Mouse (Mus musculus): Measurements from ENCODE around the gene Hrh2. TPM values are rescaled to one million over a fixed set of nuclear protein-coding genes. Genes with fewer than 3 reads are reported as not detected.

The Hrh2 gene
- total RNA-seq, 4 experiments from 2014 or later: 0.10 to 0.48 (median 0.34) TPM

DNA sequence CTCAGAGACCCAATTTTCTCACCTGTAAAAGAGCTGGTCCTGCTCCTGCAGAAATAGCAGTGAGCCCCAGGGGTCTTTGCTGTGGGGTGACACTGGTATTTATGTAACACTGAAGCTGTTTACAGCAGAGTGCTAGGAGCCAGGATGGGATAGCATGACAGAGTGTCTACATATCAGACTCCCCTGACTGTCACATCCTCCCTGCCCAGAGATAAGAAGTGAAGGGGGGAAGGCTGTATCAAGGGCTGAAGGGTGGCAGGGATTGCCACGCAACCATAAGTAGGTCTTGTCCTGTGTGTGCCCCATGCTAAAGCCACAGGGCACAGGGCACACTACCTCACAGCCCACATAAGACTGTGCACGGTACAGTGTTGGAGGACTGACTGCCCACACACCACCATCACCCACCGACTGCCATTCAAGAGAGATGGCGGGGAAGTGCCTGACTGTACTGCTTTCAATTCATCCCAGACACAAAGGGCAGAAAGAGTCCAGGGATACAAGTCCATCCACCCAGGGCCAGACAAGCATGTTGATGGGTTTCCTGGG lies 29.8 kb downstream of the Hrh2 start:
- no peak for DNase-seq

DNA sequence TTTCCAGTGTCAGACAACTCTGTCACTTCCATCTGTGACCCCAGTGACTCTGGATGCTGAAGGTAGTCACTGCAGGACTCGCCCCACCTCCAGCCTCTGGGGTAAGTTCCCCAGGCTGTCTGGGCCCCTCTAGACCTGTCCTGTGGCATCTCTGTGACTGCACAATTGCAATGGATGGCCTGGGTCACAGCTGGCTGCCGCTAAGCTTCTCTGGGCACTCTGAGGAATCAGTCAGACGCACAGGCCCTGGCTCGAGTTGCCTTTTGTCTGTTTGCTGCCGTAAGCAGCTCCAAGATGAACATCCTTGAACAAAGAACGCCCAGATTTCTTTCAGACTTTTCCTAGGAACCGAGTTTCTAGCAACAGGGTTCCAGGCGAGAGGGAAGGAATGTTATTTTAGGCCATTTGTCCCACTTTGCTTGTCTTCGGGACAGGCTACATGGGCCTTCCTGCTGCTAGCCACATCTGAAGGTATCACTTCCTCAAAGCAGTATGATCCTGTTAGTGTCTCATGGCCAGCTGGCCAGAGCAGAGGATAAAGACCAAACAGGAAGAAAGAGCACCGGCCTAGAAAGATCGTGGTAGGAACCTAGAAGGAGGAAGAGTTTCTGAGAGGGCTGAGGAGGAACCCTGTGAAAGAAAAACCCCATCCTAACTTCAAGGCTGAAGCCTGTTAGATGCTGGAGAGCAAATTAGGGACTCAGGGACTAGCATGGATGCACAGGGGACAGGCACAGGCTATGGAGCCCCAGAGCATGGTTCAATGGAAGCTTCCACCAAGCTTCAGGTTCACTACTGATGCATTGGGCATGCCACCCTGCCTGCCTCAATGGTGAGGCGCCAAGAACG lies 31.2 kb downstream of the Hrh2 start:
- DNase-seq: no peak

DNA sequence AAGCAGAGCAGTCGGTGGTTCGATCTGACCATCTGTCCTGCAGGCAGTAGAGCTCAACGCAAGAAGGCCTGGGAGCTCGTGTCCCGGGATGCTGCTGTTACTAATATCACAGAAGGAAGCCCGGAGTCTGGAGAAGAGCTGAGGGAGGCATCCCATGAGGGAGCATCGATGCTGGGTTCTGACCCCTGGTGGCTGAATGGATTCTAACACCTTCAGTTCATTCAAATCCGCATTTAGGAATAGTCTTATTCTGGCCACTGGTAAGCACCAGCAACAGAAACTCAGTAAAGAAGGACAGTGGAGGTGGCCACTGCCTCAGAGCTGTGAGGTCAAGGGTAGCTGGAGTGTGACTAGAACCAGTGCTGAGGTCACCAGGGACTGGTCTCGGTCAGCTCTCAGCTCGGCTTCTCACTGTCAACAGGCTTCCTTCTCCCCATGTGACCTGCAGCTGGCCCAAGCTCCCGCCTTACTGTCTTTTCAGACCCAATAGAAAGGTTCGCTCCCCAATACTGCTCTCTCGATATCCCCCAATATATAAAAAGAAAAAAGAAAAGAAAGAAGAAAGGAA lies 36.1 kb downstream of the Hrh2 start:
- DNase-seq: peak; percentile 15

DNA sequence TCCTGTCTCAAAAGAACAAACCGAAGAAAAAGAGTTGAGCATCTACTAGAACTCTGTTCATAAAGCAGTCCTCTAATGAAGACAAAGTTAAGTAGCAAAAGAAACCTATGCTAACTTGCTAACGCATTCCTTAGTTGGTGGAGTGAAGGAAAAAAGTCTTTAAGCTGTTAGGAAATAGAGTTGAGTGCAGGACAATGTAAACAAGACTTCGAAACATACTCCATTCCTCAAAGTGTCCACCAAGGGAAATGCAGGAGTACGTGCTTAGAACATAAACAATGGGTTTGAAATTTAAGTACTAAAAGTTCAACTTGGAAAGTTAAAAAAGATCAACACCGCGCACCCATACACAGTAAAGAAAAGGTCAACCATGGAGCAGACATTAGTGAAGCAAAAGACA lies 38.2 kb downstream of the Hrh2 start:
- DNase-seq: no peak

DNA sequence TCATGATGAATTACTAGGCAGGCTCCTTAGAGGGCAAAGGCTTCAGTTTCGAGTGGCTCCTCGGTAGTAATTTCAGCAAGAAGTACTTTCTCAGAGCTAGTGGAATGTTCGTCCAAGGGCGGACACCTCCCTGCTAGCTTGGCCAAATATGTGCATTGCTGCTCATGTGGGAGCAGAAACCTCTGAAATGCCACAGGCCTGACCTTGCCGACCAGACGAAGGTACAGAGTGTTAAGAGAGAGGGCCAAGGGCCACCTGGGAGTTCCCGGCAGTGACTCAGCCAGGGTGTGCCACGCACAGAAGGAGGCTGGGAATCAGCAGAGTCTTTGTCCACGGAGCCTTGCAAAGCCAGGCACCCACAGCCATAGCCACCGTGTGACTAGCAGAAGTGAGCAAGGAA lies 39.9 kb downstream of the Hrh2 start:
- DNase-seq: no peak

DNA sequence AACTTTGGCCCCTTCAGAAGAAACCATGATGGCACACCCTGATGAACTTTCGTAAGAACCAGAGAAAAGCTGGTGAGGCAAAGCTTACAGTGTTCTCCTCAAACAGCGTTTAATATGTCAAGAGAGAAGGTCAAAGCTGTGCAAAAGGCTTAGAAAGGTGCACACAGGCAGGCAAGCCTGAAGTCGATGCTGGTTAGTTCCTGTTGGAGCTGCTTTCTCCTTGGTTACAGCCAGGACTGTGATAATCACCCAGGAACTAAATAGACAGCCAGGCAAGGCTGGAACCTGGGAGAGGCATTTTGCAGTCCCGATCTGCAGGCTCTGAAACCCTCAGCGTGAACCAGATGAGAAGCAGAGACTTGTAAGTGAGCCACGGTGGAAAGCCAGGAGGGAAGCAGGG lies 45.6 kb downstream of the Hrh2 start:
- no peak for DNase-seq

DNA sequence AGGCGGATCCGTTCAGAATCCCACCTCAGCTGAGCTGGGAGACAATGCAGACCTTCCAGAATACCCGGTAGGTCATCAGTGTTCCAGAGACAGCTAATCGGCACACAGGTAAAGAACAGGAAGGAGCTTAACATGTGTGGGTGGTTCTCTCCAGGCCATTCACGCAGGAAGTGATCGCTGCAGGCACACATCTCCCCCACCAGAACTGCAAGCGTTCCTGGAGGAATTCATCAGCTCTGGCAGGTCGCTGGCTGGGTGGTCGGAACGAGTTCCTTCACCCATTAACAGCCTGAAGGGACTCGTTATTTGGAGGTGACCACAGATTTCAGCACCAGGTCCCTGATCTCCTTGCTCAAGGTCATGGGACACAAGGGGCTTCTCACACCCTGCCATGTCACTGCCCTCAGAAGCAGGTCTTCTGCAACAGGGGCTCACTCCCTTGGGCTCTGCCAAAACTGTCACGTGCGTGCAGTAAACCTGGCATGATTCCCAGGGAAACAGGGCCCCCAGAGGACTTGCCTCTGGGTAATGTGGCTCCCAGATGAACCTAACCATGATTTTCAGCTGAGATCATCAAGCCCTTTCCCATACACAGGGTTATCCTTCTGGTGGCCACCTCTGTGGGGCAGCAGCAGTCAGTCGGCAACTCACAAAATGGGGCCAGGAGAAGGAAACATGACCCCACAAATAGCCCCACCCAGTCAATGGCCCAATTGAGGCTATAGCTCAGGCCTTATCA lies 46.8 kb downstream of the Hrh2 start:
- no peak for DNase-seq

DNA sequence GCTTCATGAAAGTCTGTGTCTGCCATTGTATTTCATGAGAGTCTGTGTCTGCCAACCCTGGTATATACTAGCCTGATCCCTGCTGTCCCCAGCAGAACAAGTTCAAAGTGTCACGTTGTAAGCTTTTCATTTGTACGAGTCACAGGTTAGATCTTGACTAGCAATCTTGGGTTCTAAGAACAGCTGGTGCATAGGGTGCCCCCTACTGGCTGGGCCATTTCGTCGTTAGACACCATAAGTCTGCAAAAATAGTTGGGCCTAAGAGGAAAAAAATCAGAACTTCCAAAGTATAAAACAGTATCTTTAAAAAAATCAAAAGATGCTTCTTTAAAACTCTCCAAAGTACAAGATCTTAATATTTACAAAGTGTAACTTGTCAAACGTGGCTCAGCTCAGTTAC lies 50.5 kb downstream of the Hrh2 start:
- DNase-seq: no peak

DNA sequence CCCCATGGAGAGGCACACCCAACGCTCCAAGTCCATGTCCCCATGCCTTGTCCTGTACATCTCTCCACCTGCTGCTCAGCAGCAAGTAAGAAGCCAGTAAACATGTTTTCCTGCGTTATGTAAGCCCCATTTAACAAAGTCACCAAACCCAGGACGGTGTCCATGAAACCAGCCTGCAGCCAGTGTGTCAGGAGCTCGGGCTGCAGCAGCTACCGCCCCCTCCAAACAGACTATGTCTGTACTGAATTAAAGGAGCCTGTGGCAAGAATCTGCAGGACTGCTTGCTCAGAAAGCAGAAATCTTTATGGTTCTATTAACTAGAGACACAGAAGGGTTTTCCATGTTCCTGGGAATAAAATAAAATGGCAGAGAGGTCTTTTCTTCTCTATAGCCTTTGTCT lies 53.3 kb downstream of the Hrh2 start:
- no peak for DNase-seq

DNA sequence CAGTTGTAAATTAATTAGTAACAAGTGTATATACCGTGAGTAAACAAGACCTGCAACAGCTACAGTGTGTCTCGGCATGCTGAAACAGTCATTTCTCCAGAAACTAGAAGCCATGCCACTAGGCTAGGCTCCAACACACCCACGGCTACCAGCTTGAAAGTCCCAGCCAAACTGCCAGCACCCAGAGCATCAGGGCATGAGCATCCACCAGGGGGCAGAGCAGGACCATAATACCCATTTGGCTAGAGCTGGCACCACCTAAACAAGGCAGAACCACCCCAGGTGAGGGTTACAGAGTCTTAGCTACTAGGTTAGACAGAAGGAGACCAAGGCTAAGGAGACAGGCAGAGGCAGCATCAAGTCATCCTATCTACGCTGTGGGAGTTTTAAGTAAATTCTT lies 55.6 kb downstream of the Hrh2 start:
- DNase-seq: peak; percentile 55

DNA sequence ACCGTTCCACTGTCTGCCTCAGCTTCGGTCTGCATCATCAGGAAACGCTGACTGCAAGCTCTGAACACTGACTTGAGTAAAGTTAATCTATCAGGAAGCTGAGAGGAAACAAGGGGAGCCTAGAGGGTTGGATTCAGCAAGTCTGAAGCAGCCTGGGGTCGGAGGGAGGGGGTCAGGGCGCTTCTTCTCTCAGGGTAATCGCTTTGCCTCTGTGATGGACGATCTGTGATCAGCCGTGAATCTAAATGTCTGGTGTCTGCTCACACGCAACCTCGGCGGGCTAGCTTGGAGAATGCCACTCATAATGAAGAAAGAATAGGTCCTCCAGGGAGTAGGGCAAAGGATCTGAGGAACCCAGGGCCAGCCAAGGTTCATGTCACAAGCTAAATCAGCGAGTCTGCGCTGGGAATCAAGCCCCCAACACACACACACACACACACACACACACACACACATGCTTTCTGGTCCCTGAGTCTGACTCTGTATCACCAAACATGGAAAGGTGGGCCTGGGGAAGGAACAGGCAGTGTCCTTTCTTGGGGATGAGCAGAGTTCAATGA lies 56.6 kb downstream of the Hrh2 start:
- no peak for DNase-seq

DNA sequence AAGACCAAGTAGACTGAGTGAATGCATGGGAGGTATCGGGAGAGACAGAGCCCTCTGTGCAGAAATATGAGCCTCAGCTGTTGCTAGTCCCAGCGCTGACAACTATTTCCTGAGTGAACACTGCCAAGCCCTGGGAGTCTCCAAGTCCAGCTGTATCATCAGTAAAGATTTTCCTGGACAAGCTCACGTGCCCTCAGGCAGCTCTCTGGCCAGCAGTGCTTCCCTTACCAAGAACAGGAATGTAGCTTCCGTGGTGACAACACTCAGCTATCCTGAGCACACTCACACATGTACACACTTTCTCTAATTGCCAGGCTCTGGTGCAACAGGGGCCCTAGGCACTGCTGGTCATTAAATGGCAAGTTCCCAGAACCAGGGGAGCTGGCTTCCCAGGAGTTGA lies 57.1 kb downstream of the Hrh2 start:
- no peak for DNase-seq

DNA sequence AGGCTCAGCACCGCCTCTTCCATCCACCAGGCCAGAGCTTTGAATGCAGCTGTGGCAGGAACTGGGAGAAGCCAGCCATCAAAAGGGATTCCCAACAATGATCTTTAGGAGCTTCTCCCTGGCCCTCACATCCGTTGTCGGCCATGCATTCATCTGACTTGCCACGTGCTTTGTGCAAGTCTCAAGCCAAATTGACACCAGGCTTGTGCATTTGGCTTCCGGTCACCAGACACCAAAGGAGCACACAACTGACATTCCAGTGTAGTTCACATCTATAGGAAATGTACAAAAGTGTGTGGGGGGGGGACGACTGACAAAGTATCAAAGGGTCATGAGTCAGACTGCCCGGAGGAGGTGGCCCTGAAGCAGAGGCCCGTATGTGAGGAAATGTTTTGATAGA lies 58.4 kb downstream of the Hrh2 start:
- no peak for DNase-seq

DNA sequence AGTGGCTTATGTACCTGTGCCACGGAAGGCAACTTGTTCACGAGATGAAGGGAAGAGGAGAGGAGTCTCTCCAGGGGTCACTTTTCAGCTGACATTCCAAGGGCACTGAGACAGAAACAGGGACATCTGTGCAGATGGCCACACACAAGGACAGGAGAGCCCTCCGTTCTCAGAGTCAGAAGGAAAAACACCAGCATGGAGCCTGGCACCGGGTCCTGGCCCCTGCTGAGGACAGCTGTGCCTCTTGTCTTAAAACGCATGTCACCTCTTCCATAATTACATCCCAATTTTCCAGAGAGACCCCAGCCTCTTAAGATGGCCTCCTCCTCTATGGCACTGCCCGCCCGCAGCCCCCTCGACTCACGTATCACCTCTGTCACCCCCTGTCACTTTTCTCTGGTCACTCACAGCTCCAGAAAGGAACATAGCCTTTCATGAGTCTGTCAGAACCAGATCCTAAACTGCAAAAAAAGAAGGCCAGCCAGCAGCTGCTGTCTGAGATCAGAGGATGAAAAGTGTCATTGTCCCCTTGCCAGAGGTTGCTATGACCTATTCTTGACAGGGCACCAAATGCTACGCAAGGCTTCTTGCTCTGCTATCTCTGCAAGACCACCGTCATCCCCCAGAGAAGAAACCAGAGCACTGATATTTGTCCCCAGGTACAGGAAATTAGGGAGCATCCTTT lies 59.8 kb downstream of the Hrh2 start:
- no peak for DNase-seq

DNA sequence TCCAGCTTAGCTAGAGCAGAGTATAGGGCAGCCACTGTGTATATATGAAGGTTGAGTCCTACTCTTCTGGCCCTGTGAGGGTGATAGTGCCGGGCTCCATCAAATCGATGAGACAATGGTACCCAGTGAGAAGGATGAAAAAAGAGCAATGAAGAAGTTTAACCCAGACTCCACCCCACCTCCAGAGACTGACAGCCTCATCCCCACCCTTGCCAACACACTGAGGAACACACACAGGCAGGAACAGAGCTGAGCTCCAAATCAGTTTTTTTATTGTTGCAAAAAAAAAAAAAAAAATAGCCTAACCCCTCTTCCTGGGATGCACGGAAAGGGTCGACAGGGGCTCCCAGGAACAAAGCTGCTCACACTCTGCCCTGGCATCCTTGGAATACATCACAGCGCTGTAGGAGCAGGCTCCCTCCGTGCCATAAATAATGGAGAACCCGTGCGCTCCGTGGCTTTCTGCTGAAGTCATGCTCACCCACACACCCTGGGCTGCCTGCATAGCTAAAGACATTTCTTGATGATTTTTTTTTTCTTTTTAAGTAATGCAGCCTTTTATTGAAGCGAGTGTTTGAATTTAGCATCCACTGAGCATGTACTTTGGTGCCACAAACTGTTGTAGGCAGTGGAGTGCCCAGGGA lies 65.8 kb downstream of the Hrh2 start:
- no peak for DNase-seq

DNA sequence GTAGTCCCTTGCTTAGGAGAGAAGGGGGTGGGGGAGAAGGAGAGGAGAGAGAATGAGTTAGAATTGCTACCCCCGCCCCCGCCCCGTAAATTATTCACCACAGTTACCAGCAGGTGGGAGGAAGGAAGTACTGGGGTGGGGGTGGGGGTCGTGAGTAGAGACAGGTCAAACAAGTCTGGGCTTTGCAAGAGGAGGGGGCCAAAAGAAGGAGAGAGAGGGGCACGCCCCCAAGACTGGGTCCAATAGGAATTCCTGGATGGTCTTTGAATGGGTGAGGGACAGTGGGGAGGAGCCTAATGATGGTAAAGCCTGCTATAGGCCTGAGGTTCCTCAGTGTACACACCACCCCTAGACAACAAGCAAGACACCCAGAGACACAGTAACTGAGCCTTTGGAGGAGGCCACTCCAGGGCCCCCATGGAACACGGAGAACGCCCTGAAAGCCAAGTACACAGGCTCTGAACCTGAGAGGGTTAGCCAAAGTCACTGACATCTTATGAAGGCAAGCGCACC lies 66.4 kb downstream of the Hrh2 start:
- no peak for DNase-seq

DNA sequence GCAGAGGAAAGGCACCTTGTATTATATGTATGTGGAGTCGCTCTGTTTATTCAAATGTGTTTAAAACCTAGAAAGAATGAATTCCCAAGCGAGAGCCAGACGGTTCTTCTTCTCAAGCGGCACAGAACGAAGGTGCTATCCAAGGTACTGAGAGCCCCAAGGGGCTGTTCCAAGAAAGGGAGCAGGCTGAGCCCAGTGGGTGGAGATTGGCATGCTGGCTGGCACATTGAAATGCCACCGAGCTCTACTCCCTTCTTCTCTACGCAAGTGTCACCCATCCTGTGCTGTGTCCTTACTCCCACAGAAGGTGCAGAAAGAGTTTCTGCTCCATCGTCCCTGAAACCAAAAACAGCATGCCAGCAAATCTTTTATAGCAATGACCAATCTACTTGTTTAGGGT lies 68.4 kb downstream of the Hrh2 start:
- DNase-seq: no peak

DNA sequence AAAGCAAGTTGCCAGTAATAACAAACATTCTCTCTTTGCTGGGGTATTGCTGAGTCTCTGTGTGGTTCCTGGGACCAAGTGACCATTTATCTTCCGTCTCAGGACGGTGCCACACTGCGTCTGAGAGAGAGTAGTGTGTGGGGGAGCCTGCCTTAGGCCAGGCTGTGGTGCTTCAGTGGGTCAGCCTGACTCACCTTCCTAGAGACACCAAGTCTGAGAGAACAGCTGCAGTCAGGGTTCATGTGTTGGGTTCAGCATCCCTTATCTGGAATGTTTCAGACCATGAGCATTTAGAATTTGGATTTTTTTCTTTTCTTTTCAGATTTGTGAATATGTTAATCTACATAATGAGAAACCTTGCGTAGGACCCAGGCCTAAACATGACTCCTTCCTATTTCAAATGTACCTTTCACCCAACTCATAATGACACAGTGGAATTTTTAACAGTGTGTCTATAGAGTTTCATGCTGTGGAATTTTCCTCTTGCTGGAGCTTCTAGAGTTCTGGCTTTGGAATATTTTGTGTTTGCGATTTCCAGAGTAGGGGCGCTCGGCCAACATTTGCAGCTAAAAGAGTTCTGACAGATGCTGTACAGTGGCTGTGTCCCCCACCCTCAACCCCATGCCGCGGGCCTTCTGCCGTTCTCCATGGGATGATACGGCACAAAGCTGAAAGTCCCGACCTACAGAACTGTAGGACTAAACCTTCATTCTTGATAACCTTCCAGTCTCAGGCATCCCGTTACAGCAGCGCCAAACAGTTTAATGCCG lies 71.0 kb downstream of the Hrh2 start:
- no peak for DNase-seq

DNA sequence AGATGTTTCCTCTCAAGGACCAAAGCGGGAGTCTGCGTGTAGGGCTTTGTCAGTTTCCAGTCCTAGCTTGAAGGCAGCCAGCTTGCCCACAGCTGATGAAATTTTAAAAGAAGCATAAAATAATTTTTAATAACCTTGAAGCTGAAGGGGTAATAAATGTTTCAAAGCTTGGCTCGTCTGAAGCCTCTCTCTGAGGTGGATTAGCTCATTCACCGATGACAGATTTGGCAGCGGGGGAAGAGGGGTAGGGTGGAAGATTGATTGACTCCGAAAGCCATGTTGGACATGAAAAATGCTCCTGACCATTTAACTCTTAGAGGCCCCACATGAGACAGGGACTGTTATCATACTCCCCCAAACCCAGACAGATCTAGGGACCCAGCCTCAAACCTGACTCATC lies 71.7 kb downstream of the Hrh2 start:
- no peak for DNase-seq

DNA sequence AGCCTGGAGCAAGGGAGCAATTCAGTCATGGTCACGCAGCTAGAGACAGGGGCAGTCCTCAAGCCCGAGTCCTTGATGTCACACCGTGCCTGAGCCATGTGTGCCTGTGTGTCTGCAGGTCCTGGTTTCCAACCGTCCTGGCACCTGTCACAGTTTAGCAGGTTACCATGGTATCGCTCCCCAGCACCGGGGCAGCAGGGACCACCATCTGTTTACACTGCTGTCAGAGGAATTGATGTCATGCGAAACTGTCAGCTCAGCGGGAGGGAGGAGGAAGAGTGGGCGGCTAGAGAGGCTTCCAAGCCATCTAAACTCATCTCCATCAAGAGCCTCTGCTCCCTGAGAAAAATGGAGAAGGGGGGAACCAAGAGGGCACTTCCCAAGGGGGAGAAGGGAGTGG lies 74.5 kb downstream of the Hrh2 start:
- DNase-seq: no peak

DNA sequence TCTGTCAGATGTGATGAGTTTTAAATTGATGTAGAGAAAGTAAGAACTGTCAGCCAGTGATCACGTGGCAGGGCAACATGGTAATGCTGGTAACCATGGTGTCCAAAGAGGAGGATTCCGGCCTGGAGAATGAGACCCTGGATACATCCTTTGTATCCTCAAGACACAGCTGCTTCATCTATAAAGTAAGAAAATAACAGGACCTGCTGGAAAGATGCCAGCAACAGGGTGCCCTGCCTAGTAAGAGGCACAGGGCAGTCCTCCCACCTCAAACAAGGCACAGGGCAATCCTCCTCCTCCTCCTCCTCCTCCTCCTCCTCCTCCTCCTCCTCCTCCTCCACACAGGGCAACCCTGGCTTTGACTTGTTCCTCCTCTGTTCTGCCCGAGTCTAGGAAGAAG lies 77.2 kb downstream of the Hrh2 start:
- no peak for DNase-seq
